In genomic region chr3:9947357-9948065, GRCm38 (mm10) we compare ENCODE assay signal across 8 mouse cellular contexts.
DNase-seq lines count a peak whose midpoint lies in the region; ATAC-seq and TF ChIP-seq lines count a peak whose summit lies in the region.

No protein-coding gene starts in this region.

- no peaks in the 10 kb centered on the region for H3K4me1 ChIP-seq in embryonic facial prominence, embryonic 10.5 days
- H3K4me1 ChIP-seq in heart, embryonic 11.5 days (ENCODE audit: control insufficient read depth, insufficient read depth, low read length) = no peaks in the 10 kb centered on the region
- H3K4me1 ChIP-seq in kidney, embryonic 14.5 days (ENCODE audit: control insufficient read depth, insufficient read depth, low read length) = no peaks in the 10 kb centered on the region
- no peaks in the 10 kb centered on the region for H3K4me1 ChIP-seq in limb, embryonic 14.5 days (ENCODE audit: control insufficient read depth, insufficient read depth, low read length)
- no peaks in the 10 kb centered on the region for H3K4me1 ChIP-seq in midbrain, embryonic 16.5 days (ENCODE audit: control insufficient read depth, insufficient read depth, low read length)

- no peaks in the 10 kb centered on the region for H3K9me3 ChIP-seq in embryonic facial prominence, embryonic 10.5 days
- H3K9me3 ChIP-seq in heart, embryonic 11.5 days (replicated peaks; ENCODE audit: control insufficient read depth, low read length) = no peaks in the 10 kb centered on the region
- H3K9me3 ChIP-seq in kidney, embryonic 14.5 days (ENCODE audit: control insufficient read depth, low read length) = no peaks in the 10 kb centered on the region
- H3K9me3 ChIP-seq in limb, embryonic 14.5 days (ENCODE audit: control insufficient read depth, low read length) = no peaks in the 10 kb centered on the region
- H3K9me3 ChIP-seq in midbrain, embryonic 16.5 days (replicated peaks; ENCODE audit: control insufficient read depth, low read length, poor library complexity, severe bottlenecking) = no peaks in the 10 kb centered on the region

- no peaks in the 10 kb centered on the region for H3K27me3 ChIP-seq in embryonic facial prominence, embryonic 10.5 days (replicated peaks; ENCODE audit: low read depth, poor library complexity, severe bottlenecking)
- no peaks in the 10 kb centered on the region for H3K27me3 ChIP-seq in heart, embryonic 11.5 days (ENCODE audit: control insufficient read depth, insufficient read depth, low read length)
- H3K27me3 ChIP-seq in kidney, embryonic 14.5 days (ENCODE audit: control insufficient read depth, insufficient read depth, low read length) = no peaks in the 10 kb centered on the region
- no peaks in the 10 kb centered on the region for H3K27me3 ChIP-seq in limb, embryonic 14.5 days (ENCODE audit: control insufficient read depth, insufficient read depth, low read length)
- no peaks in the 10 kb centered on the region for H3K27me3 ChIP-seq in midbrain, embryonic 16.5 days (ENCODE audit: control insufficient read depth, insufficient read depth, low read depth, low read length)

- H3K36me3 ChIP-seq in embryonic facial prominence, embryonic 10.5 days (replicated peaks) = no peaks in the 10 kb centered on the region
- no peaks in the 10 kb centered on the region for H3K36me3 ChIP-seq in heart, embryonic 11.5 days (ENCODE audit: control insufficient read depth, insufficient read depth, low read length)
- no peaks in the 10 kb centered on the region for H3K36me3 ChIP-seq in kidney, embryonic 14.5 days (ENCODE audit: control insufficient read depth, insufficient read depth, low read length)
- H3K36me3 ChIP-seq in limb, embryonic 14.5 days (ENCODE audit: control insufficient read depth, insufficient read depth, low read length) = no peaks in the 10 kb centered on the region
- no peaks in the 10 kb centered on the region for H3K36me3 ChIP-seq in midbrain, embryonic 16.5 days (ENCODE audit: control insufficient read depth, insufficient read depth, low read length)

- 0 out of 2 replicates have a peak, but pooled peaks have one; percentile 52 for ATAC-seq in heart, embryonic 11.5 days (replicated peaks; ENCODE audit: insufficient number of reproducible peaks, low FRiP score, low TSS enrichment)
- peak; percentile 91 for ATAC-seq in kidney, embryonic 14.5 days (ENCODE audit: low FRiP score, low TSS enrichment)
- peak; percentile 80 for ATAC-seq in limb, embryonic 14.5 days (ENCODE audit: low FRiP score, low read depth)
- peak; percentile 88 for ATAC-seq in midbrain, embryonic 16.5 days

- H3K27ac ChIP-seq in embryonic facial prominence, embryonic 10.5 days (replicated peaks) = no peak overlapping the region
- H3K27ac ChIP-seq in heart, embryonic 11.5 days (ENCODE audit: low read depth, low read length) = no peak overlapping the region
- H3K27ac ChIP-seq in kidney, embryonic 14.5 days (ENCODE audit: low read depth, low read length) = no peak overlapping the region
- no peak overlapping the region for H3K27ac ChIP-seq in limb, embryonic 14.5 days (replicated peaks; ENCODE audit: low read depth, low read length)
- H3K27ac ChIP-seq in midbrain, embryonic 16.5 days (ENCODE audit: low read length) = no peak overlapping the region

- no peak overlapping the region for H3K4me2 ChIP-seq in heart, embryonic 11.5 days
- H3K4me2 ChIP-seq in kidney, embryonic 14.5 days (replicated peaks; ENCODE audit: low read depth, low read length) = no peak overlapping the region
- H3K4me2 ChIP-seq in limb, embryonic 14.5 days (replicated peaks; ENCODE audit: low read depth, low read length, severe bottlenecking) = no peak overlapping the region
- H3K4me2 ChIP-seq in midbrain, embryonic 16.5 days (ENCODE audit: low read length) = no peak overlapping the region

- H3K4me3 ChIP-seq in embryonic facial prominence, embryonic 10.5 days = no peak overlapping the region
- no peak overlapping the region for H3K4me3 ChIP-seq in heart, embryonic 11.5 days (ENCODE audit: low read depth, low read length)
- H3K4me3 ChIP-seq in kidney, embryonic 14.5 days (ENCODE audit: low read length) = no peak overlapping the region
- no peak overlapping the region for H3K4me3 ChIP-seq in limb, embryonic 14.5 days (replicated peaks; ENCODE audit: low read length)
- no peak overlapping the region for H3K4me3 ChIP-seq in midbrain, embryonic 16.5 days (ENCODE audit: low read depth, low read length)

- DNase-seq in 416B (ENCODE audit: low read depth) = peak; percentile 69
- peak; percentile 46 for DNase-seq in adrenal gland, adult 8-10 months
- DNase-seq in embryonic facial prominence, embryonic 10.5 days (ENCODE audit: low spot score) = peak; percentile 60
- peak; percentile 75 for DNase-seq in limb, embryonic 14.5 days (ENCODE audit: low spot score)
- DNase-seq in spleen, postnatal 4 days (ENCODE audit: low spot score in 2 of 2) = peak; percentile 60 to 76

- WGBS in embryonic facial prominence, embryonic 10.5 days = 50% methylated on average over 11 of the region's 11 CpGs
- WGBS in heart, embryonic 11.5 days (ENCODE audit: insufficient replicate concordance) = 51% methylated on average over 11 of the region's 11 CpGs
- 54% methylated on average over 11 of the region's 11 CpGs for WGBS in kidney, embryonic 14.5 days
- WGBS in limb, embryonic 14.5 days = 55% methylated on average over 11 of the region's 11 CpGs
- 53% methylated on average over 11 of the region's 11 CpGs for WGBS in midbrain, embryonic 16.5 days

- no peak for TF ChIP-seq POLR2A in limb, embryonic 14.5 days (IDR thresholded peaks at IDR 0.05; ENCODE audit: borderline replicate concordance, extremely low read depth, insufficient read depth, insufficient read length)

- H3K9ac ChIP-seq in heart, embryonic 11.5 days (ENCODE audit: low read depth, low read length) = no peak overlapping the region
- no peak overlapping the region for H3K9ac ChIP-seq in kidney, embryonic 14.5 days (ENCODE audit: low read depth, low read length)
- H3K9ac ChIP-seq in limb, embryonic 14.5 days (ENCODE audit: low read depth, low read length, severe bottlenecking) = no peak overlapping the region
- no peak overlapping the region for H3K9ac ChIP-seq in midbrain, embryonic 16.5 days (ENCODE audit: low read depth, low read length)
